Mouse (Mus musculus) neural tube, embryonic 12.5 days (tissue): ENCODE data around the gene Srpk2. TPM values are rescaled to one million over a fixed set of nuclear protein-coding genes. Genes with fewer than 3 reads are reported as not detected.
"Not testable (repeated sequence)": the region's sequence is repeated elsewhere in the genome, so short reads cannot be mapped to it uniquely, and the experiment has no call there.

ENCODE experiments used
- ATAC-seq: fragments of 200-750 bp; cut with Nextera tagmentation; 2 replicates; pipeline ENCODE4 v1.8.0; 2017; ENCODE audit warnings: low read depth, mild to moderate bottlenecking, moderate TSS enrichment, moderate library complexity; ENCODE audit not compliant: low FRiP score
- H3K27ac ChIP-seq: fragments of 300-500 bp; sonication (generic); 2 replicates; pipeline ENCODE4 v1.5.1; 2016
- H3K27me3 ChIP-seq: fragments of 300-500 bp; sonication (generic); replicated peaks from 2 replicates; pipeline ENCODE4 v1.6.1; 2016; ENCODE audit warnings: mild to moderate bottlenecking
- H3K36me3 ChIP-seq: fragments of 300-500 bp; sonication (generic); 2 replicates; pipeline ENCODE4 v1.6.1; 2016; ENCODE audit warnings: mild to moderate bottlenecking
- H3K4me1 ChIP-seq: fragments of 300-500 bp; sonication (generic); 2 replicates; pipeline ENCODE4 v1.6.1; 2016
- H3K4me2 ChIP-seq: fragments of 300-500 bp; sonication (generic); replicated peaks from 2 replicates; pipeline ENCODE4 v1.6.1; 2016; ENCODE audit warnings: mild to moderate bottlenecking
- H3K4me3 ChIP-seq: fragments of 300-500 bp; sonication (generic); 2 replicates; pipeline ENCODE4 v1.5.1; 2016
- H3K9ac ChIP-seq: fragments of 300-500 bp; sonication (generic); 2 replicates; pipeline ENCODE4 v1.6.1; 2016; ENCODE audit warnings: mild to moderate bottlenecking
- H3K9me3 ChIP-seq: fragments of 300-500 bp; sonication (generic); 2 replicates; pipeline ENCODE4 v1.6.1; 2016; ENCODE audit warnings: mild to moderate bottlenecking
- WGBS: fragments of 180-500 bp; shearing (Covaris S2); methylation state at CpG from one replicate; pipeline ENCODE4 v1.1.7; 2016; 5-methylcytosine and 5-hydroxymethylcytosine counted together
- polyA plus RNA-seq: library from polyadenylated mRNA; unstranded; fragments of >200 nt; fragmentation: Nextera tagmentation; extraction: Ambion mirVana; gene quantifications from 2 replicates; pipeline ENCODE4 v1.2.1, GENCODE M21; 2016

The Srpk2 gene
- polyA plus RNA-seq: 68.5 and 75.3 TPM in 2 replicates

DNA sequence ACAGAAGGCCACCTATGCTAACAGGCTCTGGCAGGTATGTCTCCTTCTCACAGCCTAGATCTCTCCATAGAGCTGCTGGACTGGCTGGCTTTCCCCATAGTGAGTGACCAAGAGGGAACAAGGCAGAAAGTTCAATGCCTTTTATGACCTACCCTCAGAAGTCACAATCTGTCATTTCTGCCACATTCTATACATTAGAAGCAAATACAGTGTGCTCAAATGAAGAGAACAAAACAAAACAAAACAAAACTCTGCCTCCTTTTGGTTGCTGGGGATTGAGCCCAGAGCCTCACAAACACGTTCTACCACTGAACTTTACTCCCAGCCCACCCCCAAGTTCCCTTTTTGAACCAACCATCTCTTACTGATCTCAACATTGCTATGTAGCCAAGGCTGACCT is at the start of gene Srpk2:
Gene Srpk2, minus strand, starts transcription at position 101 of the 400 bp plus-strand sequence.
- no peak within 1 kb of the TSS for H3K4me2 ChIP-seq

DNA sequence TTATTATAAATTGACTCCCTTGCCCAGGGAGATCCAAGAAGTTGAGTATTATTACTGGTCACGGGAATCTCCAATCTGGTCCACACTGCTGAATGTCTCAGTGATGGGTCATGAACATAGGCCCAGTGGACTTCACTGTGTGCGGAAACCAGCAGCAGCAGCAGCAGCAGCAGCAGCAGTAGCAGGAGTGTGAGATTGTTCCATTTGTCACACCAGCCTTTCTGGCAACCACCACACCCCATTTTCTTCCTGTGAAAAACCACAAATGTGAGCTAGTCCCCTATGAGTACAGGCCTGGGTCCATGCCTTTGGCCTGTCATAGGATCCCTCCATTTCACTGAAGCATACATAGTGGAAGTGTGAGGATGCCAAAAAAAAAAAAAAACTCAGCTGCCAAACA is 37.5 kb upstream of the Srpk2 start:
- no peaks in the 10 kb centered on the region for H3K27me3 ChIP-seq
- no peak overlapping the region for H3K4me2 ChIP-seq
- H3K27ac ChIP-seq: no peak overlapping the region
- H3K4me1 ChIP-seq: no peaks in the 10 kb centered on the region
- no peaks in the 10 kb centered on the region for H3K36me3 ChIP-seq
- no peak overlapping the region for H3K9ac ChIP-seq
- 95% methylated on average over 2 of the region's 2 CpGs for whole genome bisulfite sequencing
- H3K4me3 ChIP-seq: no peak overlapping the region
- ATAC-seq: no peak
- H3K9me3 ChIP-seq: no peaks in the 10 kb centered on the region

More for the DNA sequence above, at the start of gene Srpk2:
- Histone ChIP-seq H3K36me3 (no peaks in the 10 kb centered on the region), H3K4me3 (no peak within 1 kb of the TSS), H3K27me3 (no peaks in the 10 kb centered on the region), H3K9me3 (no peaks in the 10 kb centered on the region), H3K4me1 (no peaks in the 10 kb centered on the region), H3K9ac (no peak within 1 kb of the TSS), H3K27ac (no peak within 1 kb of the TSS)
- ATAC-seq: no peak
- WGBS: 52% methylated on average over 1 of the region's 1 CpGs

DNA sequence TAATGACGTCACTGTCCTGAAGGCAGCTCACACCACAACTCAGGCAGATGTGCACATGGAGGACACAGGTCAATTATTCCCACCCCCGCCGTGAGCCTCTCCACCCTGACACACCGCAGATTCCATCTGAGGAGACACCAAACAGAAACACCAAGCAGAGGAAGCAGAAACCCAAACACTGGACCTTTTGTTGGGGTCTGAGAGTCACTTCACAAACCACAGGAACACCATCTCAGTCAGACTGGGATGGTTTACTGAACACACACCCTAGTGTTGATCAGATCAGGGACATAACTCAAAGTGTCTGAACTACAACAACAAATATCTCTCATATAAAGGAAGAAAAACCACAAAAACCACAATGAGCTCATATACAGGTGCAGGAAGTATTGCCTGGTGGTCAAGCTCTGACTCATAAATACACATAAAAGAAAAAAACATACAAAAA is 34.5 kb upstream of the Srpk2 start:
- Histone ChIP-seq H3K9ac (no peak overlapping the region), H3K9me3 (no peaks in the 10 kb centered on the region), H3K4me3 (no peak overlapping the region), H3K36me3 (no peaks in the 10 kb centered on the region), H3K27ac (no peak overlapping the region), H3K4me1 (no peaks in the 10 kb centered on the region), H3K4me2 (no peak overlapping the region), H3K27me3 (no peaks in the 10 kb centered on the region)
- ATAC-seq: no peak
- WGBS: 81% methylated on average over 4 of the region's 4 CpGs

DNA sequence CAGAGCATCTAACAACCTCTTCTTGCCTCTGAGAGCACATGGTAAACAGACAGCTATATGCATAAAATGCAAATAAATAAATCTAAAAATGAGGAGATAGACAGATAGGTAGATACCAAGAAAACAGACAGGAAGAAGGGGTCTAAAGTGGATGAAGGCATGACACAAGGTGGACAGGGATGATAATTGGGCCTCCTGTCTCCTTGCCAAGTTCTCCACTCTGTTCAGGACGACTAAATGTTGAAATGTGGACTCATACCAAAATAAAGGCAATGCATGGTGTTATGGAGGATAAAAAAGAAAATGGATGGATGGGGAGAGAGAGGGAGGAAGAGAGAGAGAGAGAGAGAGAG is 33.7 kb upstream of the Srpk2 start:
- H3K9me3 ChIP-seq: no peaks in the 10 kb centered on the region
- no peak overlapping the region for H3K9ac ChIP-seq
- WGBS: 86% methylated on average over 1 of the region's 1 CpGs

DNA sequence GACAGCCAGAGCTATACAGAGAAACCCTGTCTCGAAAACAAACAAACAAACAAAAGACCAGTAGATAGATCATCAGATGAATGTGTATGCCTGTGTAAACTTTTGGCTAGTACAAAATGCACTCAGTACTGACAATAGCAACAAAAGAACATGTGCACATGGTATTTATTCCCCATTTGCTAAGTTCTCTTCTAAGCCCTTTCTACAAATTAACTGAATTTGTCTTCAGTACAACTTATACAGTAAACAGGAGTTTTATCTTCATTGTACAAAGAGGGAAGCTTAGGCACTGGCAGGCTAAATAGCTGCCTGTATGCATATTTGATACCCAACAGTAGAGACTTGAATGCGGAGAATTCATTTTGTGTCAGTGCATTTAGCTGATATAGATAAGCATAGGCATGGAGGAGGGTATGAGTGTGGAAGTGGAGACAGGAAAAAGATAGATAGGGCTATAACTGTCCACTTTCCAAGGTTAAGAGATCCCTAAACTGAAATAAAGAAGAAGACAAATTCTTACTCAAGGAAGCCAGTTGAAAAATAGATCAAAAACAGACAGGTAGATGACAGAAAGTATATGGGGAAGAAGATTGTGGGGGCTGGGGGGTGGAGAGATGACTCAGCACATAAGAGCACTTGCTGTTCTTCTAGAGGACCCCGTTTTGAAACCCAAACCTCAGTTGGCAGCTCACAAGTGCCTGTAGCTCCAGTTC is 33.2 kb upstream of the Srpk2 start:
- WGBS: 75% methylated on average over 3 of the region's 3 CpGs
- H3K4me1 ChIP-seq: no peaks in the 10 kb centered on the region
- H3K4me3 ChIP-seq: no peak overlapping the region
- H3K4me2 ChIP-seq: no peak overlapping the region
- no peaks in the 10 kb centered on the region for H3K27me3 ChIP-seq
- no peak overlapping the region for H3K27ac ChIP-seq
- H3K36me3 ChIP-seq: no peaks in the 10 kb centered on the region
- no peaks in the 10 kb centered on the region for H3K9me3 ChIP-seq
- H3K9ac ChIP-seq: no peak overlapping the region
- ATAC-seq: no peak

More for the DNA sequence above, 33.7 kb upstream of the Srpk2 start:
- Histone ChIP-seq H3K4me3 (no peak overlapping the region), H3K27me3 (no peaks in the 10 kb centered on the region), H3K36me3 (no peaks in the 10 kb centered on the region), H3K27ac (no peak overlapping the region), H3K4me2 (no peak overlapping the region), H3K4me1 (no peaks in the 10 kb centered on the region)
- ATAC-seq: no peak

DNA sequence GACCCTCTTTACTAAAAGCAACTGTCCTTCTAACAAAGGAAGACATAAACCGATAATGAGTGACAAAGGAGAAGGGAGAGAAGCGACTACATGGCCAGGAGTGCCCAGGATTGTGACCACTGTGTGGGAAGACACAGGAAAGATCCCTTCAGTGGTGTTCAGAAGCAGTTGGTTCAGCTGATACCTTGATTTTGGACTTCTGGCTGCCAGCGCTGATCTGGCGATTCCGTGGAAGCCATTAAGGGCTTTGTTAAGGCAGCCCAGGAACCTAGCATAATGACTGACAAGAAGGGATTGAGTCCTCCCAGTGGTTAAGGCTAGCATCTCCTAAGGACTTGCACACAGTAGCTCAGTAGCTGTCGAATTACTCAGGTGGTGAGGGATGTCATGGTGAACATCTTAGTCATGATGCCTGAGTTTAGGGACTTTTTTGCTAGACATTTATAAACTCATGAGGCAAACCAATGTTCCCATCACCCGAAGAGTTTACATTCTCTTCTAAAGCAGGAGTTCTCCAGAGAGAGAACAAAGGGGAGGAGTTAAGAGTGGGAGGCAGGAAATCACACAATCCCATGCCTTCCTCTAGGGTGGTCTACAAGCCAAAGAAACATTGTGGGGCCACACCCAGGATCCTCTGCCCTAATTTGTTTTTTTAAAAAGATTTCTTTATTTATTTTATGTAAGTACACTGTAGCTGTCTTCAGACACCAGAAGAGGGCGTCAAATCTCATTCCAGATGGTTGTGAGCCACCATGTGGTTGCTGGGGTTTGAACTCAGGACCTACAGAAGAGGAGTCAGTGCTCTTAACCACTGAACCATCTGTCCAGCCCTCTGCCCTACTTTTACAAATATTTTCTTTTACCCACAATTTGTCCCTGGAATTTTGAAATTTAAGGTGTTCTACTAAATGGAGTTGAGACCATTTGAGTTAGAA is 29.3 kb upstream of the Srpk2 start:
- H3K9ac ChIP-seq: 0 out of 2 replicates have a peak overlapping the region, but pooled peaks have one; percentile 70
- no peaks in the 10 kb centered on the region for H3K27me3 ChIP-seq
- no peak overlapping the region for H3K27ac ChIP-seq
- H3K4me2 ChIP-seq: 0 out of 2 replicates have a peak overlapping the region, but pooled peaks have one; percentile 68
- H3K4me3 ChIP-seq: no peak overlapping the region
- ATAC-seq: no peak
- 90% methylated on average over 8 of the region's 8 CpGs for WGBS
- H3K9me3 ChIP-seq: peaks cover 8% of the 10 kb centered on the region
- H3K4me1 ChIP-seq: no peaks in the 10 kb centered on the region
- H3K36me3 ChIP-seq: peaks cover 22% of the 10 kb centered on the region

DNA sequence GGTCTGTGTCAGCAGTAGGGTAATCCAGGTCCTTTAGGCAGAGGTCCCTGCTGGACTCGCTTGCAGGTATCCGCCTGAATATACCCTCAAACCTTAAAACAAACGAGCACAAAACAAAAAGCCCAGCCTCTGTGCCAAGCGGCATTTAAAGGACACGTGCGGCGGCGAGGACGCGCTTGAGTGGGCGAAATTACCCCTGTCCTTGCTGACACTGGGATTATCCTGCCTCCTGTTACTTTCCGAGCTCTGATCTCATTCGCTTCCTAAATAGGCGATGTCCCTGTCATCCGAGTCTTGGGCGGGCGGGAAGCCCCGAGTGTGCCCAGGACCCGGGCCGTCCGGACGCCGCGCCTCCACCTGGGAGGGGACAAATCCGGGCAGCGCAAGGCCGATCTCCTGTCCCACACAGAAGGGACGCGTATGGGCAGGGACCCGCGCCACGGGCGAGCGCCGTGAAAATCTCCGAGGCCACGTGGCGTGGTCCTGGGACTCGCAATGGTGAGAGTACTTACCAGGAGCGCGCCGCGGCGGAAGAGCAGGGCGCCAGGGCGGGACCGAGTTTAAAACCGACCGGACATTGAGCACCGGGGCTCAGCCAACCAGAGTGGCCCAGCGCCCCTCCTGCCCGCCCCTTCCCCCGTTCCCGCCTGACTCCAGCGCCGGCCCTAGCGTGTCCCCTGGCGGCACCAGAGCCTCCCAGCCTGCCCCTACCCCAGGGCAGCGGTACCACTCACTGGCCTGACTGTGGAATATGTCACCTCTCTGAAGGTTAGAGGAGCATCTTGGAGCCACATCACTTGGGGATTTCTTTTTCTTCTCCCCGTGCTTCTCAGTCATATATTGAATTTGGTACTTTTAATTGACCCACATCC is 27.9 kb upstream of the Srpk2 start:
- Histone ChIP-seq H3K4me2 (peak overlapping the region; percentile 68), H3K4me1 (no peaks in the 10 kb centered on the region), H3K9me3 (peaks cover 18% of the 10 kb centered on the region), H3K27me3 (no peaks in the 10 kb centered on the region), H3K9ac (peak overlapping the region; percentile 70), H3K4me3 (peak overlapping the region; percentile 76), H3K36me3 (peaks cover 33% of the 10 kb centered on the region), H3K27ac (no peak overlapping the region)
- ATAC-seq: peak; percentile 98
- 7% methylated on average over 59 of the region's 60 CpGs for WGBS

DNA sequence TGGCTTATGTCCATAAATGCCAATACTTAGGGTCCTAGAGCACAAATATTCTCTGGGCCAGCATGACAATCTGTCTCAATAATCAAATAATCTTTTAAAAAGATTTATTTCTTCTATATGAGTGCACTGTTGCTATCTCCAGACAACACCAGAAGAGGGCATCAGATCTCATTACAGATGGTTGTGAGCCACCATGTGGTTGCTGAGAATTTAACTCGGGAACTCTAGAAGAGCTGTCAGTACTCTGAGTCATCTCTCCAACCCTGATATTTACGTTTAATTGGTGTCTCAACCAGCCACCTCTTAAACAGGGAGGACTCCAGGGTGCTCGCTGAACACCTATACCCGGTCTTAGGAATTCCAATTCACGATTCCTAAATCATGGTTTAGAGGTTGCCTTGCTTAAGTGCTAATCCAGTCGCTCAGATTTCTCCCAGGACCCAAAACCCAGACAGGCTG is 27.3 kb upstream of the Srpk2 start:
- Histone ChIP-seq H3K9ac (peak overlapping the region; percentile 70), H3K9me3 (peaks cover 25% of the 10 kb centered on the region), H3K36me3 (peaks cover 40% of the 10 kb centered on the region), H3K4me3 (peak overlapping the region; percentile 76), H3K4me2 (peak overlapping the region; percentile 68)
- not testable (repeated sequence) for H3K27me3 ChIP-seq, H3K27ac ChIP-seq, H3K4me1 ChIP-seq
- 67% methylated on average over 6 of the region's 6 CpGs for WGBS
- ATAC-seq: peak; percentile 5; the same call in 1 of the 2 replicates

DNA sequence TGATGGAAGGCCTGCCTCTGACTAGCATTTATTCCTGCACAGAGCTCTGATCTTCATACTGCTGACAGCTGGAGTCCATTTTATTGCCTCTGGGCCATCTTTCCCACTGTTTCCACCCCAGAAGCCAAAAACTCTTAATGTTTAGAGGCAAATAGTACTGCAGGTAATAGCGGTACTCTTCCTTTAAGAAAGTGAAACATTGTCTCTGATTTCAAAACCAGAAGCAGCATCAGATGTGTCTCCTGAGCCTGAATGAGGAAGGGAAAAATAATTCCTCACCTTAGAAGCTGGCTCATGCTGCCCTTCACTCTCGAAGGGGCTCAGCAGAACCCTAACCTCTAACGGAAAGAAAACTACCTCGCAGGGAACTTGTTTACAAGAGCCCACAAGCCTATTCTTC is 26.8 kb upstream of the Srpk2 start:
- peaks cover 25% of the 10 kb centered on the region for H3K9me3 ChIP-seq
- no peak overlapping the region; the same call in 1 of the 2 replicates for H3K4me2 ChIP-seq
- no peak overlapping the region for H3K9ac ChIP-seq
- H3K36me3 ChIP-seq: peaks cover 44% of the 10 kb centered on the region
- H3K4me3 ChIP-seq: no peak overlapping the region
- no peaks in the 10 kb centered on the region for H3K4me1 ChIP-seq
- 98% methylated on average over 4 of the region's 4 CpGs for WGBS
- no peaks in the 10 kb centered on the region for H3K27me3 ChIP-seq
- H3K27ac ChIP-seq: no peak overlapping the region
- no peak for ATAC-seq

DNA sequence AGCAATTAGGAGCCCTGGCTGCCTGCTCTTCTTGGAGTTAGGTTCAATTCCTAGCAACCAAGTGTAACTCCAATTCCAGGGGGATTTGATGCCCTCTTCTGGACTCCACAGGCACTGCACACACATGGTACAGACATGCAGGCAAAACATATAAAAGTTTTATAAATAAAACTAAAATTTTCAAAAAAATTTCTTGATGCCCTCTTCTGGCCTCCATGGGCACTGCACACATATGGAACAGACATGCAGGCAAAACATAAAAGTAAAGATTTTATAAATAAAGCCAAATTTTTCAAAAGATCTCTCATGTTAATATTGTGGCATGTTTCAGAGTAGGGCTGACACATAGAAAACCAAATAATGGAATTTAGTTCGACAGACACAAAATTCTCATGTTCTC is 25.2 kb upstream of the Srpk2 start:
- Histone ChIP-seq H3K36me3 (peaks cover 48% of the 10 kb centered on the region), H3K4me1 (no peaks in the 10 kb centered on the region), H3K9me3 (peaks cover 28% of the 10 kb centered on the region), H3K4me3 (no peak overlapping the region), H3K27ac (no peak overlapping the region), H3K27me3 (no peaks in the 10 kb centered on the region), H3K9ac (no peak overlapping the region), H3K4me2 (no peak overlapping the region)
- WGBS: 92% methylated on average over 1 of the region's 1 CpGs
- ATAC-seq: no peak

DNA sequence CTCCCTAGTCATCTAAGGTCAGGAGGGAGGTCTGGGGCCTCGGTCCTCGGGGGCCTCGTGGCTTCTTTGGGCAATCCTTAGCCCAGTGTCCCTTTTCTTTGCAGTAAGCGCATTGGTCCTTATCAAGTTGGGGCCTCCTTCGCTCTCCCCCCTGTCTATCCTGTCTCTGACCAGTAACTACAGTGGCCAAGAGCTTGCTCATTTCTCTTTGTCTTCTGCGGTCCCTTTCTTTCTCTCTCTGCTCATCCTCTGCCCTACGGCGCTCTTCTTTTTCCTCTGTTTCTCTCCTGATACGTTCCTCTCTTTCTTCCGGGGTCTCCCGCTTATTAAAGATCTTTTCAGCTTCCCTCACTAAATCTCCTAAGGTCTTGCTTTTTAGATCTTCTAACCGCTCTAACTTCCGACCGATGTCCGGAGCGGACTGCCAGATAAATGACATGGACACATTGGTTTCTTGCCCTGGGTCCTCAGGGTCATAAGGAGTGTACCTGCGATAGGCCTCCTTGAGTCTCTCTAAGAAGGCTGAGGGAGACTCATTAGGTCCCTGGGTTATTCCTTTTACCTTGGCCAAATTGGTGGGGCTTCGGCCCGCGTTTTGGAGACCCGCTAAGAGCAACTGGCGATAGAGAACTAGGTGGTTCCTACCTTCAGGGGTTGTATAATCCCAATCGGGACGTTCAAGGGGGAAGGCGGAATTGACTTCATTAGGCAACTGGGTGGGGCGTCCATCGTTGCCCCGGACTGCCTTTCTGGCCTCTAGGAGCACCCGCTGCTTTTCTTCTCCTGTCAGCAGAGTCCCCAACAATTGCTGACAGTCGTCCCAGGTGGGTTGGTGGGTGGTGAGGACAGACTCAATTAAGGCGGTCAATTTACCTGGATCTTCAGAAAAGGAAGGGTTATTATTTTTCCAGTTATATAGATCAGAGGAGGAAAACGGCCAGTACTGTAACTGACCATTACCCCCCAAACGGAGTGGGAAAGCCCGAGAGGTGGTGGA is 22.5 kb upstream of the Srpk2 start:
- Histone ChIP-seq H3K36me3 (peaks cover 72% of the 10 kb centered on the region), H3K9me3 (peaks cover 49% of the 10 kb centered on the region)
- not testable (repeated sequence) for H3K4me1 ChIP-seq, ATAC-seq, H3K9ac ChIP-seq, H3K4me3 ChIP-seq, H3K27ac ChIP-seq, H3K4me2 ChIP-seq, H3K27me3 ChIP-seq
- WGBS: 98% methylated on average over 34 of the region's 34 CpGs
